Mouse (Mus musculus): ENCODE data around the gene Proser2. TPM values are rescaled to one million over a fixed set of nuclear protein-coding genes. Genes with fewer than 3 reads are reported as not detected.
"Not testable (repeated sequence)": the region's sequence is repeated elsewhere in the genome, so short reads cannot be mapped to it uniquely, and the experiment has no call there.

Gene Proser2
- polyA plus RNA-seq, 1 experiment from 2014 or later, result 18.1 TPM

- peaks cover 6% of the 10 kb centered on the region; the same call in 1 of the 2 replicates for H3K36me3 ChIP-seq (ENCODE audit: control insufficient read depth, insufficient read depth)
- H3K4me2 ChIP-seq (ENCODE audit: low read depth, low read length), result no peak overlapping the region
- no peaks in the 10 kb centered on the region for H3K9me3 ChIP-seq (replicated peaks; ENCODE audit: control insufficient read depth, low read length)
- H3K27ac ChIP-seq (ENCODE audit: low read length), result peak overlapping the region; percentile 51
- H3K27me3 ChIP-seq (ENCODE audit: control insufficient read depth, insufficient read depth, low read length), result no peaks in the 10 kb centered on the region
- 55% methylated on average over 4 of the region's 4 CpGs for WGBS
- H3K9ac ChIP-seq (ENCODE audit: low read length), result no peak overlapping the region
- ATAC-seq (replicated peaks; ENCODE audit: extremely low read depth, insufficient read depth, low FRiP score), result peak; percentile 65; the same call in 1 of the 2 replicates
- H3K4me3 ChIP-seq (ENCODE audit: low read length), result no peak overlapping the region
- H3K4me1 ChIP-seq (ENCODE audit: control insufficient read depth, insufficient read depth, low read length), result peaks cover 3% of the 10 kb centered on the region
These were observed 17.4 kb downstream of the Proser2 start for GRCm38 (mm10) chr2:6112619-6113018.

GRCm38 (mm10) chr2:6105437-6105836 lies 24.6 kb downstream of the Proser2 start:
- no peaks in the 10 kb centered on the region for H3K9me3 ChIP-seq (replicated peaks; ENCODE audit: control insufficient read depth, low read length)
- 87% methylated on average over 2 of the region's 2 CpGs for WGBS
- H3K9ac ChIP-seq (ENCODE audit: low read length), result no peak overlapping the region
- no peak overlapping the region for H3K27ac ChIP-seq (ENCODE audit: low read length)
- no peak overlapping the region for H3K4me3 ChIP-seq (ENCODE audit: low read length)
- H3K36me3 ChIP-seq (ENCODE audit: control insufficient read depth, insufficient read depth), result 0 out of 2 replicates have a peak, but pooled peaks cover 3% of the 10 kb centered on the region
- no peak for ATAC-seq (replicated peaks; ENCODE audit: extremely low read depth, insufficient read depth, low FRiP score)
- no peak overlapping the region for H3K4me2 ChIP-seq (ENCODE audit: low read depth, low read length)
- H3K27me3 ChIP-seq (ENCODE audit: control insufficient read depth, insufficient read depth, low read length), result no peaks in the 10 kb centered on the region; the same call in 1 of the 2 replicates
- H3K4me1 ChIP-seq (ENCODE audit: control insufficient read depth, insufficient read depth, low read length), result peaks cover 3% of the 10 kb centered on the region

GRCm38 (mm10) chr2:6100755-6101154 lies 29.3 kb downstream of the Proser2 start:
- peak overlapping the region; percentile 66 for H3K27ac ChIP-seq (ENCODE audit: low read length)
- H3K4me2 ChIP-seq (ENCODE audit: low read depth, low read length), result peak overlapping the region; percentile 79
- peak overlapping the region; percentile 55 for H3K4me3 ChIP-seq (ENCODE audit: low read length)
- no peaks in the 10 kb centered on the region; the same call in 1 of the 2 replicates for H3K27me3 ChIP-seq (ENCODE audit: control insufficient read depth, insufficient read depth, low read length)
- WGBS, result 40% methylated on average over 20 of the region's 20 CpGs
- H3K36me3 ChIP-seq (ENCODE audit: control insufficient read depth, insufficient read depth), result no peaks in the 10 kb centered on the region
- ATAC-seq (replicated peaks; ENCODE audit: extremely low read depth, insufficient read depth, low FRiP score), result no peak
- H3K9me3 ChIP-seq (replicated peaks; ENCODE audit: control insufficient read depth, low read length), result no peaks in the 10 kb centered on the region
- peak overlapping the region; percentile 80 for H3K9ac ChIP-seq (ENCODE audit: low read length)
- H3K4me1 ChIP-seq (ENCODE audit: control insufficient read depth, insufficient read depth, low read length), result peaks cover 31% of the 10 kb centered on the region

- peak overlapping the region; percentile 66 for H3K27ac ChIP-seq (ENCODE audit: low read length)
- peaks cover 31% of the 10 kb centered on the region for H3K4me1 ChIP-seq (ENCODE audit: control insufficient read depth, insufficient read depth, low read length)
- H3K36me3 ChIP-seq (ENCODE audit: control insufficient read depth, insufficient read depth), result no peaks in the 10 kb centered on the region
- H3K9ac ChIP-seq (ENCODE audit: low read length), result peak overlapping the region; percentile 80
- no peaks in the 10 kb centered on the region for H3K9me3 ChIP-seq (replicated peaks; ENCODE audit: control insufficient read depth, low read length)
- H3K4me2 ChIP-seq (ENCODE audit: low read depth, low read length), result peak overlapping the region; percentile 79
- H3K4me3 ChIP-seq (ENCODE audit: low read length), result peak overlapping the region; percentile 55
- H3K27me3 ChIP-seq (ENCODE audit: control insufficient read depth, insufficient read depth, low read length), result no peaks in the 10 kb centered on the region; the same call in 1 of the 2 replicates
- peak; percentile 38; the same call in 1 of the 2 replicates for ATAC-seq (replicated peaks; ENCODE audit: extremely low read depth, insufficient read depth, low FRiP score)
- WGBS, result 10% methylated on average over 51 of the region's 51 CpGs
These were observed 29.8 kb downstream of the Proser2 start for GRCm38 (mm10) chr2:6100027-6100749.

GRCm38 (mm10) chr2:6099443-6099842 lies 30.6 kb downstream of the Proser2 start:
- Histone ChIP-seq H3K4me1 (ENCODE audit: control insufficient read depth, insufficient read depth, low read length) (peaks cover 31% of the 10 kb centered on the region), H3K4me2 (ENCODE audit: low read depth, low read length) (0 out of 2 replicates have a peak overlapping the region, but pooled peaks have one; percentile 10), H3K9me3 (replicated peaks; ENCODE audit: control insufficient read depth, low read length) (no peaks in the 10 kb centered on the region), H3K27me3 (ENCODE audit: control insufficient read depth, insufficient read depth, low read length) (no peaks in the 10 kb centered on the region; the same call in 1 of the 2 replicates), H3K36me3 (ENCODE audit: control insufficient read depth, insufficient read depth) (no peaks in the 10 kb centered on the region), H3K4me3 (ENCODE audit: low read length) (no peak overlapping the region), H3K27ac (ENCODE audit: low read length) (peak overlapping the region; percentile 97), H3K9ac (ENCODE audit: low read length) (peak overlapping the region; percentile 62)
- 52% methylated on average over 9 of the region's 9 CpGs for whole genome bisulfite sequencing
- ATAC-seq (replicated peaks; ENCODE audit: extremely low read depth, insufficient read depth, low FRiP score), result no peak

- H3K4me3 ChIP-seq (ENCODE audit: low read length), result no peak overlapping the region
- H3K4me2 ChIP-seq (ENCODE audit: low read depth, low read length), result 0 out of 2 replicates have a peak overlapping the region, but pooled peaks have one; percentile 10
- H3K9ac ChIP-seq (ENCODE audit: low read length), result peak overlapping the region; percentile 62
- peaks cover 31% of the 10 kb centered on the region for H3K4me1 ChIP-seq (ENCODE audit: control insufficient read depth, insufficient read depth, low read length)
- ATAC-seq (replicated peaks; ENCODE audit: extremely low read depth, insufficient read depth, low FRiP score), result peak; percentile 94
- no peaks in the 10 kb centered on the region for H3K36me3 ChIP-seq (ENCODE audit: control insufficient read depth, insufficient read depth)
- peak overlapping the region; percentile 97 for H3K27ac ChIP-seq (ENCODE audit: low read length)
- 14% methylated on average over 6 of the region's 6 CpGs for WGBS
- H3K27me3 ChIP-seq (ENCODE audit: control insufficient read depth, insufficient read depth, low read length), result no peaks in the 10 kb centered on the region; the same call in 1 of the 2 replicates
- H3K9me3 ChIP-seq (replicated peaks; ENCODE audit: control insufficient read depth, low read length), result no peaks in the 10 kb centered on the region
These were observed 31.1 kb downstream of the Proser2 start for GRCm38 (mm10) chr2:6098924-6099323.

- ATAC-seq (replicated peaks; ENCODE audit: extremely low read depth, insufficient read depth, low FRiP score), result no peak
- no peak overlapping the region for H3K4me2 ChIP-seq (ENCODE audit: low read depth, low read length)
- H3K9me3 ChIP-seq (replicated peaks; ENCODE audit: control insufficient read depth, low read length), result no peaks in the 10 kb centered on the region
- peaks cover 31% of the 10 kb centered on the region for H3K4me1 ChIP-seq (ENCODE audit: control insufficient read depth, insufficient read depth, low read length)
- no peaks in the 10 kb centered on the region; the same call in 1 of the 2 replicates for H3K27me3 ChIP-seq (ENCODE audit: control insufficient read depth, insufficient read depth, low read length)
- peak overlapping the region; percentile 9; the same call in 1 of the 2 replicates for H3K9ac ChIP-seq (ENCODE audit: low read length)
- WGBS, result 50% methylated on average over 7 of the region's 7 CpGs
- H3K36me3 ChIP-seq (ENCODE audit: control insufficient read depth, insufficient read depth), result no peaks in the 10 kb centered on the region
- no peak overlapping the region for H3K4me3 ChIP-seq (ENCODE audit: low read length)
- no peak overlapping the region for H3K27ac ChIP-seq (ENCODE audit: low read length)
These were observed 32.8 kb downstream of the Proser2 start for GRCm38 (mm10) chr2:6097113-6097716.

- not testable (repeated sequence) for ATAC-seq (replicated peaks; ENCODE audit: extremely low read depth, insufficient read depth, low FRiP score); H3K4me1 ChIP-seq (ENCODE audit: control insufficient read depth, insufficient read depth, low read length); H3K27me3 ChIP-seq (ENCODE audit: control insufficient read depth, insufficient read depth, low read length); H3K9ac ChIP-seq (ENCODE audit: low read length); H3K27ac ChIP-seq (ENCODE audit: low read length); H3K36me3 ChIP-seq (ENCODE audit: control insufficient read depth, insufficient read depth); H3K4me3 ChIP-seq (ENCODE audit: low read length); H3K9me3 ChIP-seq (replicated peaks; ENCODE audit: control insufficient read depth, low read length); H3K4me2 ChIP-seq (ENCODE audit: low read depth, low read length)
- WGBS, result 81% methylated on average over 16 of the region's 16 CpGs
These were observed 40.1 kb downstream of the Proser2 start for GRCm38 (mm10) chr2:6089941-6090340.

GRCm38 (mm10) chr2:6087151-6087550 lies 42.9 kb downstream of the Proser2 start:
- H3K4me2 ChIP-seq (ENCODE audit: low read depth, low read length), result no peak overlapping the region
- no peak for ATAC-seq (replicated peaks; ENCODE audit: extremely low read depth, insufficient read depth, low FRiP score)
- H3K9me3 ChIP-seq (replicated peaks; ENCODE audit: control insufficient read depth, low read length), result no peaks in the 10 kb centered on the region
- no peak overlapping the region for H3K4me3 ChIP-seq (ENCODE audit: low read length)
- no peaks in the 10 kb centered on the region for H3K27me3 ChIP-seq (ENCODE audit: control insufficient read depth, insufficient read depth, low read length)
- H3K36me3 ChIP-seq (ENCODE audit: control insufficient read depth, insufficient read depth), result no peaks in the 10 kb centered on the region
- no peak overlapping the region for H3K27ac ChIP-seq (ENCODE audit: low read length)
- H3K4me1 ChIP-seq (ENCODE audit: control insufficient read depth, insufficient read depth, low read length), result peaks cover 7% of the 10 kb centered on the region
- 88% methylated on average over 5 of the region's 5 CpGs for WGBS
- no peak overlapping the region for H3K9ac ChIP-seq (ENCODE audit: low read length)
